Mouse (Mus musculus) intestine, embryonic 16.5 days (tissue): Measurements from ENCODE around the gene Nbdy. TPM values are rescaled to one million over a fixed set of nuclear protein-coding genes. Genes with fewer than 3 reads are reported as not detected.

Source experiments
- ATAC-seq: fragments of 200-750 bp; cut with Nextera tagmentation; 2 replicates; pipeline ENCODE4 v1.8.0; 2017; ENCODE audit warnings: moderate TSS enrichment, moderate library complexity
- H3K27ac ChIP-seq: fragments of 300-500 bp; sonication (generic); 2 replicates; pipeline ENCODE4 v1.5.1; 2014; ENCODE audit warnings: mild to moderate bottlenecking, low read length
- H3K27me3 ChIP-seq: fragments of 300-500 bp; sonication (generic); replicated peaks from 2 replicates; pipeline ENCODE4 v1.6.1; 2014; ENCODE audit warnings: low read length, control low read depth, mixed read lengths; ENCODE audit not compliant: control insufficient read depth, insufficient read depth
- H3K36me3 ChIP-seq: fragments of 300-500 bp; sonication (generic); 2 replicates; pipeline ENCODE4 v1.6.1; 2014; ENCODE audit warnings: low read length, control low read depth; ENCODE audit not compliant: control insufficient read depth, insufficient read depth
- H3K4me1 ChIP-seq: fragments of 300-500 bp; sonication (generic); 2 replicates; pipeline ENCODE4 v1.6.1; 2014; ENCODE audit warnings: low read length, control low read depth, mixed read lengths; ENCODE audit not compliant: control insufficient read depth, insufficient read depth
- H3K4me2 ChIP-seq: fragments of 300-500 bp; sonication (generic); 2 replicates; pipeline ENCODE4 v1.6.1; 2014; ENCODE audit warnings: low read depth, low read length, control low read depth
- H3K4me3 ChIP-seq: fragments of 300-500 bp; sonication (generic); 2 replicates; pipeline ENCODE4 v1.5.1; 2014; ENCODE audit warnings: mild to moderate bottlenecking, low read length
- H3K9ac ChIP-seq: fragments of 300-500 bp; sonication (generic); 2 replicates; pipeline ENCODE4 v1.6.1; 2014; ENCODE audit warnings: low read depth, low read length
- H3K9me3 ChIP-seq: fragments of 300-500 bp; sonication (generic); 2 replicates; pipeline ENCODE4 v1.6.1; 2016; ENCODE audit warnings: low read length, control low read depth; ENCODE audit not compliant: control insufficient read depth
- WGBS: fragments of 180-500 bp; shearing (Covaris S2); extraction: QIAGEN DNeasy Blood & Tissue Kit; methylation state at CpG from one replicate; pipeline ENCODE4 v1.1.7; 2014; 5-methylcytosine and 5-hydroxymethylcytosine counted together
- polyA plus RNA-seq: library from polyadenylated mRNA; unstranded; fragments of >200 nt; fragmentation: Nextera tagmentation; extraction: Ambion mirVana; gene quantifications from 2 replicates; pipeline ENCODE4 v1.2.1, GENCODE M21; 2015

Gene Nbdy
- polyA plus RNA-seq, result 73.8 and 77.3 TPM in 2 replicates

GRCm38 (mm10) chrX:153723110-153723916, at the start of gene Nbdy:
Gene Nbdy (plus strand): TSS chrX:153723590.
- Histone ChIP-seq H3K27ac (peak within 1 kb of the TSS; percentile 72), H3K9me3 (no peaks in the 10 kb centered on the region), H3K4me1 (no peaks in the 10 kb centered on the region), H3K4me2 (peak within 1 kb of the TSS; percentile 52), H3K27me3 (no peaks in the 10 kb centered on the region), H3K36me3 (no peaks in the 10 kb centered on the region), H3K9ac (peak within 1 kb of the TSS; percentile 75), H3K4me3 (peak within 1 kb of the TSS; percentile 60)
- WGBS, result 15% methylated on average over 31 of the region's 32 CpGs
- ATAC-seq, result peak; percentile 97

DNA sequence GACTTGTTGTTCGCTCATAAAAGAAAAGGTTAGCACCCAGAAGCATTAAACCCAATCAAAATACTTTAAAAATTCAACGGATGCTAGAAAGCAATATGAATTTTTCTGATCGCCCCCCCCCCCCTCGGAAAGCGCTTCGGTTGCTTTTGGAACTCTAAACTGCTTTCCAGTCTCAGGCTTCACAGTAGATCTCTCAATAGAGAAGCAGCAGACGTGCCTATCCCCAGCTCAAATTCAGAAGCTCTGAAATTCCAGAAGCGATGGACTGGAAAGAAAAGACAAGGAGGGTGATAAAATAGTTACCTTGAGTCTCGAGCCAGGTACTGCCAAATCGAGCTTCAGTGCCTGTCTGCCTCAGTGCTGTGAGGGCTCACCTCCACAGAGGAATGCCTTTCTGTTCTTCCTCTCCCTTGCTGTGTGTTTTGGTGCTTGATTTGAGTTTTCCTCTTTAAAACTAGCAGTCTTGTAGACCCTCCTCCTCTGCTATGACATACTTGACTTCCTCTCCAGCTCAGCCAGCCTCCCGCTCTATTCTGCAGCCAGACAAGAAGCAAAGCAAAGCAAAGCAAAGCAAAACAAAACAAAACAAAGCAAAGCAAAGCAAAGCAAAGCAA, 27.5 kb upstream of the Nbdy start, which contains the start of gene Kctd12b:
Kctd12b (minus strand) TSS at position 610 of the 614 bp plus-strand sequence.
- no peaks in the 10 kb centered on the region for H3K36me3 ChIP-seq
- peak within 1 kb of the TSS; percentile 42 for H3K4me3 ChIP-seq
- no peaks in the 10 kb centered on the region for H3K4me1 ChIP-seq
- peak within 1 kb of the TSS; percentile 45 for H3K4me2 ChIP-seq
- H3K27me3 ChIP-seq, result no peaks in the 10 kb centered on the region
- H3K9me3 ChIP-seq, result no peaks in the 10 kb centered on the region
- H3K27ac ChIP-seq, result peak within 1 kb of the TSS; percentile 66
- ATAC-seq, result peak; percentile 69
- peak within 1 kb of the TSS; percentile 45; the same call in 1 of the 2 replicates for H3K9ac ChIP-seq
- WGBS, result 22% methylated on average over 11 of the region's 11 CpGs

DNA sequence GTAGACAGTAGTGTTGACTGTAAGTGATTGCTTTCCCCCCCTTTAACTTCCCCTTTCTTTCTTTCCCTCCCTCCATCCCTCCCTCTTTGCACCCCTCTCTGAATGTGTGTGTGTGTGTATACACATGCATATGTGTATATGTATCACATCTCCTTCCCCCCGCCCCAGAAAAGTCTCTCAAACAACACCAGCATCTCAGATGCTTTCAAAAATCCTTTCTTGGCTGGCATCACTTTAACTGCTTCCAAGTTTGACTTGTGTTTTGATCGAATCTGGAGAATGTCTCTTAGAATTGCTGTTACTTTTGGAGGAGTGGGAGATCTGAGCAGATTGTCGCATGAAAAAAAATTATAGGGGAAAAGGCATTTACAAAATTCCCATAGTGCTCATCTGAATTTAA, 22.9 kb upstream of the Nbdy start:
- no peaks in the 10 kb centered on the region for H3K27me3 ChIP-seq
- H3K4me2 ChIP-seq, result no peak overlapping the region
- no peak overlapping the region for H3K4me3 ChIP-seq
- H3K9me3 ChIP-seq, result no peaks in the 10 kb centered on the region
- no peak overlapping the region for H3K27ac ChIP-seq
- H3K9ac ChIP-seq, result no peak overlapping the region
- no peaks in the 10 kb centered on the region for H3K4me1 ChIP-seq
- H3K36me3 ChIP-seq, result no peaks in the 10 kb centered on the region
- 73% methylated on average over 3 of the region's 3 CpGs for WGBS
- no peak for ATAC-seq

- no peaks in the 10 kb centered on the region for H3K27me3 ChIP-seq
- no peak overlapping the region for H3K9ac ChIP-seq
- H3K4me3 ChIP-seq, result no peak overlapping the region
- no peak overlapping the region for H3K4me2 ChIP-seq
- no peaks in the 10 kb centered on the region for H3K9me3 ChIP-seq
- WGBS, result 34% methylated on average over 4 of the region's 4 CpGs
- H3K36me3 ChIP-seq, result no peaks in the 10 kb centered on the region
- H3K4me1 ChIP-seq, result no peaks in the 10 kb centered on the region
- no peak for ATAC-seq
- H3K27ac ChIP-seq, result no peak overlapping the region
These were observed 15.7 kb upstream of the Nbdy start for GRCm38 (mm10) chrX:153707735-153708134.

- no peak for ATAC-seq
- H3K27me3 ChIP-seq, result no peaks in the 10 kb centered on the region
- H3K4me2 ChIP-seq, result no peak overlapping the region
- no peaks in the 10 kb centered on the region for H3K36me3 ChIP-seq
- H3K9me3 ChIP-seq, result no peaks in the 10 kb centered on the region
- H3K9ac ChIP-seq, result no peak overlapping the region
- H3K4me3 ChIP-seq, result no peak overlapping the region
- no peak overlapping the region for H3K27ac ChIP-seq
- WGBS, result 85% methylated on average over 2 of the region's 2 CpGs
- no peaks in the 10 kb centered on the region for H3K4me1 ChIP-seq
These were observed 6.7 kb upstream of the Nbdy start for GRCm38 (mm10) chrX:153716716-153717115.

DNA sequence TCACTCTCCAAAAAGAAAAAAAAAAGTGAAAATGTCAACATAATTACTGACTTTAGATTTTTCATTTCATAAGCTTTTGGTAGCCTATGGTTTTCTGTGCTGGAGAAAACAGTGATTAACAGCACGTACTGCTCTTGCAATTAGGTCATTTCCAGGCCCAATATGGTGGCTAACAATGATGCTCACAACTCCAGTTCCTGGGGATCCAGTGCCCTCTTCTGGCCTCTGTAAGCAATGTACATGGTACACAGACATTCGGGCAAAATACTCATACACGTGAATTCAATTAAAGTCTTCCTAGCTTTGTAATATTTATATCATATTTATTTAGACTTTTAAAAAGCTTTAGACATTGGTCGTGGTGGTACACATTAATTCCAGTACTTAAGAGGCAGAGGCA, 3.8 kb upstream of the Nbdy start:
- no peak for ATAC-seq
- H3K27me3 ChIP-seq, result no peaks in the 10 kb centered on the region
- no peak overlapping the region for H3K4me3 ChIP-seq
- H3K9ac ChIP-seq, result no peak overlapping the region
- WGBS, result 38% methylated on average over 4 of the region's 4 CpGs
- no peak overlapping the region for H3K27ac ChIP-seq
- no peak overlapping the region for H3K4me2 ChIP-seq
- H3K9me3 ChIP-seq, result no peaks in the 10 kb centered on the region
- H3K36me3 ChIP-seq, result no peaks in the 10 kb centered on the region
- no peaks in the 10 kb centered on the region for H3K4me1 ChIP-seq

DNA sequence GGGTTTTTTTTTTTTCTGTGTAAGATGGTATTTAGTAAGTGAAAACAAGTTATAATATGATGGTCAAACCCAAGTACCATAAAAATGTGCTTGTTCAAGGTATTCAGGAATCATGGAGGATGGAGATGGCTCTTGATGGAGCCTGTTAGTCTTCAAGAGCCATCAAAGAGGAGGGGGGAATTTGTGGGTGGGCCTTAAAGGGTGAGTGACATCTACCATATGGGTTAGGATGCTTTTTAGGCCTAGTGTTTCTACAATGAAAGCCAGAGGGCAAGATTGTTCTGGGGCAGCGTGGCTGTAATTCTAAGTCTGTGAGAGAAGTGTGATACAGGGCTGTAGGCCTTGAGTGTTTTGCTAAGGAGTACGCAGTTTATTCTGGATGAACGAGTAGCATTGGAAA, 1.0 kb downstream of the Nbdy start:
- H3K36me3 ChIP-seq, result no peaks in the 10 kb centered on the region
- no peaks in the 10 kb centered on the region for H3K27me3 ChIP-seq
- peak overlapping the region; percentile 41 for H3K4me2 ChIP-seq
- no peak overlapping the region for H3K9ac ChIP-seq
- no peaks in the 10 kb centered on the region for H3K9me3 ChIP-seq
- no peak overlapping the region for H3K27ac ChIP-seq
- 28% methylated on average over 3 of the region's 3 CpGs for WGBS
- no peak for ATAC-seq
- no peaks in the 10 kb centered on the region for H3K4me1 ChIP-seq
- H3K4me3 ChIP-seq, result peak overlapping the region; percentile 43

GRCm38 (mm10) chrX:153735697-153736096, 12.3 kb downstream of the Nbdy start:
- no peaks in the 10 kb centered on the region for H3K27me3 ChIP-seq
- 85% methylated on average over 4 of the region's 4 CpGs for WGBS
- no peak overlapping the region for H3K4me3 ChIP-seq
- no peaks in the 10 kb centered on the region for H3K36me3 ChIP-seq
- H3K9me3 ChIP-seq, result no peaks in the 10 kb centered on the region
- no peaks in the 10 kb centered on the region for H3K4me1 ChIP-seq
- no peak for ATAC-seq
- no peak overlapping the region for H3K27ac ChIP-seq
- H3K9ac ChIP-seq, result no peak overlapping the region
- no peak overlapping the region for H3K4me2 ChIP-seq

- Histone ChIP-seq H3K4me3 (no peak overlapping the region), H3K9ac (no peak overlapping the region), H3K27me3 (no peaks in the 10 kb centered on the region), H3K4me2 (no peak overlapping the region), H3K36me3 (no peaks in the 10 kb centered on the region), H3K4me1 (no peaks in the 10 kb centered on the region), H3K9me3 (no peaks in the 10 kb centered on the region), H3K27ac (no peak overlapping the region)
- 86% methylated on average over 3 of the region's 3 CpGs for WGBS
- ATAC-seq, result no peak
These were observed 19.1 kb downstream of the Nbdy start for GRCm38 (mm10) chrX:153742493-153742892.
